Mouse (Mus musculus): ENCODE measurements at regions not wholly inside any gene's neighbourhood (a gene's known extent, or its start where the extent isn't known, plus 50 kb on each side); places are given as distances from the start of the nearest gene placed in this dataset.

DNA sequence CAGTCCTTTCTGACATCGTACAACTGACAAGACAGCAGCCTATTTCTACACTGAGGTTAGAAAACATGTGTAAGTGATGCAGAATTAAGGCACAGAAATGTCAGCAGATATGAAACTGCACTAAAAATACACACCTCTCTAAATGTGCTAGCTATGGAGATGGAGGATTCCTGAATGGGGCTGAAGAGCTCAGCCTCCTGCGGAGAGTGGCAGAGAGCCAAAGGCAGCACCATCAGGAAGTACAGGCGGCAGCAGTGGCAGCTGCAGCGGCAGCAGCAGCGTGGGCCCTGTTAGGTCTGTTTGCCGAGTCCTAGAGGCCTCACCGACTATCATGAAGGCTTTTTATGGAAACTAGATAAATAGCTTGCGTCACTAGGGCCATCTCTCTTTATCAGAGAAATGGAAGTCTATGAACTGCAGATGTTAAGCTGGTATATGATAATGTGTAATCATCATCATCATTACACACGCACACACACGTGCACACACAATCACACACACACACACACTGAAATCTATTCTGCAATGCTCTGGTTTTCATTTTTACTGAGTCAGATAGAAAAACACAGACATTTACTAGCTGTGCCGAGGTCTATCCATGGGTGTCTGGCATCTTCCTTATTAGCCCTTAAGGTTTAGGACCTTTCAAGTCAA, 83.6 kb upstream of the Tent5a start:
- TF ChIP-seq CTCF (IDR thresholded peaks at IDR 0.05; ENCODE audit: extremely low read depth, insufficient read length, insufficient replicate concordance, low read depth, low read length) (no peak), POLR2A (IDR thresholded peaks at IDR 0.05; ENCODE audit: low read depth, low read length) (no peak)
